Mouse (Mus musculus) hindbrain, embryonic 13.5 days (tissue): ENCODE results near the gene Fbll1. TPM values are rescaled to one million over a fixed set of nuclear protein-coding genes. Genes with fewer than 3 reads are reported as not detected.
"Not testable (repeated sequence)": the region's sequence is repeated elsewhere in the genome, so short reads cannot be mapped to it uniquely, and the experiment has no call there.

ENCODE experiments used
- ATAC-seq: fragments of 200-750 bp; cut with Nextera tagmentation; 2 replicates; pipeline ENCODE4 v1.8.0; 2017; ENCODE audit warnings: moderate TSS enrichment; ENCODE audit not compliant: low FRiP score
- H3K27ac ChIP-seq: fragments of 300-500 bp; sonication (generic); 2 replicates; pipeline ENCODE4 v1.5.1; 2015; ENCODE audit warnings: inconsistent platforms, mild to moderate bottlenecking, moderate library complexity
- H3K27me3 ChIP-seq: fragments of 300-500 bp; sonication (generic); 2 replicates; pipeline ENCODE4 v1.6.1; 2015; ENCODE audit warnings: mild to moderate bottlenecking, inconsistent platforms
- H3K36me3 ChIP-seq: fragments of 300-500 bp; sonication (generic); 2 replicates; pipeline ENCODE4 v1.6.1; 2015; ENCODE audit warnings: mild to moderate bottlenecking, inconsistent platforms
- H3K4me1 ChIP-seq: fragments of 300-500 bp; sonication (generic); replicated peaks from 2 replicates; pipeline ENCODE4 v1.6.1; 2015; ENCODE audit warnings: inconsistent platforms
- H3K4me2 ChIP-seq: fragments of 300-500 bp; sonication (generic); 2 replicates; pipeline ENCODE4 v1.6.1; 2015; ENCODE audit warnings: inconsistent platforms, mild to moderate bottlenecking, moderate library complexity
- H3K4me3 ChIP-seq: fragments of 300-500 bp; sonication (generic); 2 replicates; pipeline ENCODE4 v1.5.1; 2015; ENCODE audit warnings: mild to moderate bottlenecking, inconsistent platforms
- H3K9ac ChIP-seq: fragments of 300-500 bp; sonication (generic); 2 replicates; pipeline ENCODE4 v1.6.1; 2015; ENCODE audit warnings: mild to moderate bottlenecking, inconsistent platforms
- H3K9me3 ChIP-seq: fragments of 300-500 bp; sonication (generic); 2 replicates; pipeline ENCODE4 v1.6.1; 2016; ENCODE audit warnings: inconsistent platforms
- WGBS: fragments of 180-500 bp; shearing (Covaris S2); methylation state at CpG from one replicate; pipeline ENCODE4 v1.1.7; 2015; 5-methylcytosine and 5-hydroxymethylcytosine counted together
- polyA plus RNA-seq: library from polyadenylated mRNA; unstranded; fragments of >200 nt; fragmentation: Nextera tagmentation; extraction: Ambion mirVana; gene quantifications from 2 replicates; pipeline ENCODE4 v1.2.1, GENCODE M21; 2015

Gene Fbll1
- 15.1 and 19.0 TPM in 2 replicates for polyA plus RNA-seq

GRCm38 (mm10) chr11:35798874-35799273 lies at the start of gene Fbll1:
Gene Fbll1, minus strand, starts transcription at chr11:35798884.
- Histone ChIP-seq H3K27me3 (peaks cover 57% of the 10 kb centered on the region), H3K27ac (peak within 1 kb of the TSS; percentile 91), H3K4me3 (peak within 1 kb of the TSS; percentile 69), H3K9ac (peak within 1 kb of the TSS; percentile 82), H3K4me2 (peak within 1 kb of the TSS; percentile 88), H3K4me1 (peaks cover 27% of the 10 kb centered on the region), H3K9me3 (no peaks in the 10 kb centered on the region), H3K36me3 (no peaks in the 10 kb centered on the region)
- 7% methylated on average over 11 of the region's 11 CpGs for WGBS
- peak; percentile 30; the same call in 1 of the 2 replicates for ATAC-seq

- Histone ChIP-seq H3K9me3 (no peaks in the 10 kb centered on the region), H3K4me1 (peaks cover 8% of the 10 kb centered on the region; the same call in 1 of the 2 replicates), H3K4me3 (no peak overlapping the region), H3K4me2 (no peak overlapping the region), H3K36me3 (peaks cover 16% of the 10 kb centered on the region), H3K27ac (no peak overlapping the region), H3K9ac (no peak overlapping the region), H3K27me3 (no peaks in the 10 kb centered on the region)
- WGBS, result 89% methylated on average over 9 of the region's 9 CpGs
- ATAC-seq, result no peak
Measured at GRCm38 (mm10) chr11:35844299-35844698, 45.6 kb upstream of the Fbll1 start.

- Histone ChIP-seq H3K36me3 (peaks cover 16% of the 10 kb centered on the region), H3K4me1 (peaks cover 15% of the 10 kb centered on the region)
- not testable (repeated sequence) for H3K4me3 ChIP-seq, H3K9me3 ChIP-seq, H3K9ac ChIP-seq, H3K27ac ChIP-seq, H3K4me2 ChIP-seq, ATAC-seq, H3K27me3 ChIP-seq
- WGBS, result 78% methylated on average over 4 of the region's 4 CpGs
Measured at GRCm38 (mm10) chr11:35842560-35842959, 43.9 kb upstream of the Fbll1 start.

GRCm38 (mm10) chr11:35841738-35842325 lies 43.1 kb upstream of the Fbll1 start:
- Histone ChIP-seq H3K9ac (no peak overlapping the region), H3K9me3 (no peaks in the 10 kb centered on the region), H3K4me2 (no peak overlapping the region), H3K36me3 (peaks cover 16% of the 10 kb centered on the region), H3K4me3 (no peak overlapping the region), H3K27me3 (no peaks in the 10 kb centered on the region), H3K27ac (no peak overlapping the region), H3K4me1 (peaks cover 15% of the 10 kb centered on the region)
- WGBS, result 80% methylated on average over 21 of the region's 21 CpGs
- no peak for ATAC-seq

- not testable (repeated sequence) for H3K9me3 ChIP-seq, H3K4me3 ChIP-seq, ATAC-seq, H3K9ac ChIP-seq, H3K27ac ChIP-seq, H3K27me3 ChIP-seq, H3K4me2 ChIP-seq
- WGBS, result 93% methylated on average over 4 of the region's 4 CpGs
- Histone ChIP-seq H3K4me1 (peaks cover 15% of the 10 kb centered on the region), H3K36me3 (peaks cover 16% of the 10 kb centered on the region)
Measured at GRCm38 (mm10) chr11:35840806-35841205, 42.1 kb upstream of the Fbll1 start.

GRCm38 (mm10) chr11:35840282-35840681 lies 41.6 kb upstream of the Fbll1 start:
- Histone ChIP-seq H3K9ac (no peak overlapping the region), H3K9me3 (no peaks in the 10 kb centered on the region), H3K4me3 (no peak overlapping the region), H3K4me1 (peaks cover 15% of the 10 kb centered on the region), H3K27ac (no peak overlapping the region; the same call in 1 of the 2 replicates), H3K4me2 (no peak overlapping the region), H3K36me3 (peaks cover 16% of the 10 kb centered on the region), H3K27me3 (no peaks in the 10 kb centered on the region)
- WGBS, result 83% methylated on average over 7 of the region's 7 CpGs
- no peak for ATAC-seq

GRCm38 (mm10) chr11:35838345-35839338 lies 40.0 kb upstream of the Fbll1 start:
- 18% methylated on average over 28 of the region's 28 CpGs for WGBS
- Histone ChIP-seq H3K4me1 (peaks cover 10% of the 10 kb centered on the region), H3K9me3 (no peaks in the 10 kb centered on the region), H3K27me3 (no peaks in the 10 kb centered on the region), H3K9ac (peak overlapping the region; percentile 53; the same call in 1 of the 2 replicates), H3K4me3 (peak overlapping the region; percentile 33), H3K27ac (peak overlapping the region; percentile 52), H3K36me3 (peaks cover 12% of the 10 kb centered on the region), H3K4me2 (peak overlapping the region; percentile 55)
- ATAC-seq, result peak; percentile 69

- WGBS, result 81% methylated on average over 5 of the region's 5 CpGs
- Histone ChIP-seq H3K36me3 (peaks cover 7% of the 10 kb centered on the region), H3K27ac (peak overlapping the region; percentile 52), H3K4me3 (no peak overlapping the region), H3K4me1 (peaks cover 21% of the 10 kb centered on the region), H3K4me2 (peak overlapping the region; percentile 55), H3K9ac (peak overlapping the region; percentile 53; the same call in 1 of the 2 replicates), H3K9me3 (no peaks in the 10 kb centered on the region), H3K27me3 (no peaks in the 10 kb centered on the region)
- ATAC-seq, result no peak
Measured at GRCm38 (mm10) chr11:35837156-35838126, 38.8 kb upstream of the Fbll1 start.

GRCm38 (mm10) chr11:35834022-35834760 lies 35.5 kb upstream of the Fbll1 start, which contains the start of gene Rars:
Gene Rars, minus strand, starts transcription at chr11:35834506.
- H3K36me3 ChIP-seq, result peaks cover 26% of the 10 kb centered on the region
- WGBS, result 2% methylated on average over 46 of the region's 46 CpGs
- H3K4me2 ChIP-seq, result peak within 1 kb of the TSS; percentile 85
- H3K4me3 ChIP-seq, result peak within 1 kb of the TSS; percentile 91
- peak; percentile 85 for ATAC-seq
- H3K9ac ChIP-seq, result peak within 1 kb of the TSS; percentile 87
- H3K4me1 ChIP-seq, result peaks cover 26% of the 10 kb centered on the region
- H3K9me3 ChIP-seq, result no peaks in the 10 kb centered on the region
- H3K27ac ChIP-seq, result peak within 1 kb of the TSS; percentile 55
- no peaks in the 10 kb centered on the region for H3K27me3 ChIP-seq

GRCm38 (mm10) chr11:35833270-35833669 lies 34.6 kb upstream of the Fbll1 start:
- ATAC-seq, result no peak

GRCm38 (mm10) chr11:35832139-35832538 lies 33.5 kb upstream of the Fbll1 start:
- no peak overlapping the region for H3K4me3 ChIP-seq
- H3K4me2 ChIP-seq, result no peak overlapping the region
- H3K27me3 ChIP-seq, result no peaks in the 10 kb centered on the region
- peaks cover 47% of the 10 kb centered on the region for H3K36me3 ChIP-seq
- no peak for ATAC-seq
- no peaks in the 10 kb centered on the region for H3K9me3 ChIP-seq
- 87% methylated on average over 4 of the region's 4 CpGs for WGBS
- H3K9ac ChIP-seq, result no peak overlapping the region
- no peak overlapping the region for H3K27ac ChIP-seq
- peaks cover 19% of the 10 kb centered on the region for H3K4me1 ChIP-seq

More at GRCm38 (mm10) chr11:35833270-35833669, 34.6 kb upstream of the Fbll1 start:
- Histone ChIP-seq H3K27ac (no peak overlapping the region), H3K4me2 (peak overlapping the region; percentile 85), H3K4me1 (peaks cover 22% of the 10 kb centered on the region), H3K4me3 (peak overlapping the region; percentile 91), H3K27me3 (no peaks in the 10 kb centered on the region), H3K36me3 (peaks cover 35% of the 10 kb centered on the region), H3K9ac (peak overlapping the region; percentile 87), H3K9me3 (no peaks in the 10 kb centered on the region)
- 90% methylated on average over 6 of the region's 6 CpGs for WGBS
